Mouse (Mus musculus): ENCODE measurements around the gene Pramef6. TPM values are rescaled to one million over a fixed set of nuclear protein-coding genes. Genes with fewer than 3 reads are reported as not detected.

The Pramef6 gene
- not detected for total RNA-seq (2023)

GRCm38 (mm10) chr4:143900280-143900679, at the start of gene Pramef6:
Pramef6 (minus strand) TSS chr4:143900380.

GRCm38 (mm10) chr4:143846197-143846596, 54.0 kb downstream of the Pramef6 start, which contains the start of gene Gm13103:
Gm13103 (plus strand) TSS chr4:143846497.

Other genes starting within 250 kb of the Pramef6 start
- not detected for gene Gm13088, start 243.1 kb downstream of the Pramef6 start, total RNA-seq (2023)
- not detected for gene Gm13089, start 197.7 kb downstream of the Pramef6 start, total RNA-seq (2023)
- not detected for gene Gm13078, start 180.9 kb downstream of the Pramef6 start, total RNA-seq (2023)
- not detected for gene Gm13023, start 111.0 kb downstream of the Pramef6 start, total RNA-seq (2023)
- not detected for gene Gm13084, start 84.3 kb downstream of the Pramef6 start, total RNA-seq (2023)
- not detected for gene Gm13103, start 53.9 kb downstream of the Pramef6 start, total RNA-seq (2023)
- not detected for gene Pramef25, start 50.6 kb upstream of the Pramef6 start, total RNA-seq (2023)
- gene Gm13101, start 66.6 kb upstream of the Pramef6 start, total RNA-seq (2023) = not detected
- gene Pramef17, start 94.0 kb upstream of the Pramef6 start, total RNA-seq (2023) = not detected
- not detected for gene Pramel4, start 158.7 kb upstream of the Pramef6 start, total RNA-seq (2023)
- not detected for gene Gm13102, start 206.1 kb upstream of the Pramef6 start, total RNA-seq (2023)

Measured in neutrophil, adult 59 days (primary cell).